Mouse (Mus musculus) lung, adult 18-20 months (tissue): ENCODE measurements around the gene Mprip.
A peak's percentile ranks its signal among the peaks of the same experiment; 100 is the strongest.

Source experiments
- DNase-seq, 2 experiments: peaks; one replicate each; pipeline ENCODE4 v3.0.0; 2022; ENCODE audit warnings: mixed read lengths in 2 of 2

Gene Mprip

GRCm38 (mm10) chr11:59769307-59769706, 108.2 kb downstream of the Mprip start:
- DNase-seq = no peak

- DNase-seq = no peak
These were observed 108.6 kb downstream of the Mprip start for GRCm38 (mm10) chr11:59769738-59770137.

- no peak for DNase-seq
These were observed 109.6 kb downstream of the Mprip start for GRCm38 (mm10) chr11:59770753-59771152.

GRCm38 (mm10) chr11:59772291-59772690, 111.2 kb downstream of the Mprip start:
- DNase-seq = no peak

- no peak for DNase-seq
These were observed 111.8 kb downstream of the Mprip start for GRCm38 (mm10) chr11:59772902-59773301.

GRCm38 (mm10) chr11:59774522-59774921, 113.4 kb downstream of the Mprip start:
- no peak for DNase-seq

- DNase-seq = no peak
These were observed 114.5 kb downstream of the Mprip start for GRCm38 (mm10) chr11:59775435-59776148.

GRCm38 (mm10) chr11:59777259-59777658, 116.2 kb downstream of the Mprip start:
- no peak for DNase-seq

GRCm38 (mm10) chr11:59778181-59778873, 117.2 kb downstream of the Mprip start:
- peak; percentile 62 to 75 for DNase-seq

GRCm38 (mm10) chr11:59778874-59779223, 117.7 kb downstream of the Mprip start:
- no peak for DNase-seq

- peak; percentile 24 to 55 for DNase-seq
These were observed 118.3 kb downstream of the Mprip start for GRCm38 (mm10) chr11:59779406-59779805.

- DNase-seq = no peak
These were observed 119.1 kb downstream of the Mprip start for GRCm38 (mm10) chr11:59780241-59780640.

- DNase-seq = no peak
These were observed 121.0 kb downstream of the Mprip start for GRCm38 (mm10) chr11:59782091-59782590.

- peak; percentile 49 to 70 for DNase-seq
These were observed 122.5 kb downstream of the Mprip start for GRCm38 (mm10) chr11:59783591-59783990.

GRCm38 (mm10) chr11:59786444-59787198, 125.5 kb downstream of the Mprip start:
- DNase-seq = peak; percentile 15 to 63

- peak; percentile 73 to 82 for DNase-seq
These were observed 126.2 kb downstream of the Mprip start, which contains the start of gene Pld6 for GRCm38 (mm10) chr11:59787199-59787781. TSS of gene Pld6 (minus strand) at chr11:59787645.

- DNase-seq = no peak
These were observed 128.2 kb downstream of the Mprip start for GRCm38 (mm10) chr11:59789311-59789710.

- DNase-seq = no peak
These were observed 132.3 kb downstream of the Mprip start for GRCm38 (mm10) chr11:59793390-59793789.

- DNase-seq = no peak
These were observed 139.3 kb downstream of the Mprip start for GRCm38 (mm10) chr11:59800412-59800811.

GRCm38 (mm10) chr11:59801881-59802280, 140.8 kb downstream of the Mprip start:
- DNase-seq = no peak

- no peak for DNase-seq
These were observed 142.4 kb downstream of the Mprip start for GRCm38 (mm10) chr11:59803516-59803915.

GRCm38 (mm10) chr11:59804409-59805110, 143.5 kb downstream of the Mprip start:
- DNase-seq = no peak
